25 mouse cellular contexts compared by ENCODE assay signal in genomic region chr7:70290277-70290676, GRCm38 (mm10).
DNase-seq lines count a peak whose midpoint lies in the region; ATAC-seq and TF ChIP-seq lines count a peak whose summit lies in the region.
"Had no signal": no experiment of that assay in that cellular context is flagged by ENCODE, and none has a peak within 500 bp of the region (broad histone marks: within the 10 kb centered on the region; RNA-seq: fewer than 3 reads in every experiment).

No protein-coding gene starts in this region.

- H3K9me3 ChIP-seq in hindbrain, postnatal 0 days (ENCODE audit: low read length): no peaks in the 10 kb centered on the region
- peaks cover 3% of the 10 kb centered on the region; the same call in 1 of the 2 replicates for H3K9me3 ChIP-seq in hindbrain, embryonic 10.5 days
- H3K9me3 ChIP-seq in midbrain, embryonic 11.5 days (ENCODE audit: control insufficient read depth, low read length): no peaks in the 10 kb centered on the region; the same call in 1 of the 2 replicates
- no peaks in the 10 kb centered on the region for H3K9me3 ChIP-seq in midbrain, embryonic 14.5 days (ENCODE audit: control insufficient read depth, low read length)
- H3K9me3 ChIP-seq: embryonic facial prominence, embryonic 10.5 days; embryonic facial prominence, embryonic 12.5 days; forebrain, embryonic 13.5 days had no signal

- H3K36me3 ChIP-seq in hindbrain, postnatal 0 days (ENCODE audit: insufficient read depth, low read length): no peaks in the 10 kb centered on the region
- H3K36me3 ChIP-seq in hindbrain, embryonic 10.5 days: no peaks in the 10 kb centered on the region
- H3K36me3 ChIP-seq in midbrain, embryonic 11.5 days (ENCODE audit: control insufficient read depth, insufficient read depth, low read length): no peaks in the 10 kb centered on the region
- H3K36me3 ChIP-seq in midbrain, embryonic 14.5 days (ENCODE audit: control insufficient read depth, insufficient read depth, low read length): no peaks in the 10 kb centered on the region
- H3K36me3 ChIP-seq: embryonic facial prominence, embryonic 10.5 days; embryonic facial prominence, embryonic 12.5 days; G1E had no signal

- no peak for TF ChIP-seq CTCF in hindbrain, postnatal 0 days (IDR thresholded peaks at IDR 0.05; ENCODE audit: low read depth)

- ATAC-seq in hindbrain, postnatal 0 days: no peak
- no peak for ATAC-seq in midbrain, embryonic 11.5 days (ENCODE audit: low FRiP score)
- no peak for ATAC-seq in midbrain, embryonic 14.5 days (ENCODE audit: low FRiP score, low TSS enrichment)
- ATAC-seq: activated CD4-positive, CD25-positive, alpha-beta regulatory T cell, adult 4 months; CD4-positive, CD25-positive, alpha-beta regulatory T cell, adult 4 months; forebrain, embryonic 13.5 days; Patski had no signal

- 43% methylated on average over 6 of the region's 6 CpGs for WGBS in hindbrain, postnatal 0 days
- WGBS in hindbrain, embryonic 10.5 days: 54% methylated on average over 6 of the region's 6 CpGs
- 20% methylated on average over 6 of the region's 6 CpGs for WGBS in midbrain, embryonic 11.5 days
- WGBS in midbrain, embryonic 14.5 days: 16% methylated on average over 6 of the region's 6 CpGs

- H3K4me3 ChIP-seq in hindbrain, postnatal 0 days (ENCODE audit: low read length): no peak overlapping the region
- H3K4me3 ChIP-seq in hindbrain, embryonic 10.5 days: no peak overlapping the region
- H3K4me3 ChIP-seq in midbrain, embryonic 11.5 days (ENCODE audit: low read depth, low read length): no peak overlapping the region
- H3K4me3 ChIP-seq in midbrain, embryonic 14.5 days (replicated peaks; ENCODE audit: low read depth, low read length): no peak overlapping the region
- H3K4me3 ChIP-seq: embryonic facial prominence, embryonic 10.5 days; embryonic facial prominence, embryonic 12.5 days; forebrain, embryonic 13.5 days had no signal

- peaks cover 28% of the 10 kb centered on the region for H3K27me3 ChIP-seq in hindbrain, postnatal 0 days (ENCODE audit: insufficient read depth, low read length)
- peaks cover 68% of the 10 kb centered on the region for H3K27me3 ChIP-seq in hindbrain, embryonic 10.5 days (ENCODE audit: insufficient read depth, poor library complexity, severe bottlenecking)
- peaks cover 54% of the 10 kb centered on the region for H3K27me3 ChIP-seq in midbrain, embryonic 11.5 days (ENCODE audit: control insufficient read depth, insufficient read depth, low read length)
- H3K27me3 ChIP-seq in midbrain, embryonic 14.5 days (ENCODE audit: control insufficient read depth, insufficient read depth, low read length): peaks cover 68% of the 10 kb centered on the region
- H3K27me3 ChIP-seq: CH12.LX, Patski had no signal

- H3K4me1 ChIP-seq in hindbrain, postnatal 0 days (ENCODE audit: insufficient read depth, low read length): no peaks in the 10 kb centered on the region
- peaks cover 27% of the 10 kb centered on the region for H3K4me1 ChIP-seq in hindbrain, embryonic 10.5 days (replicated peaks)
- peaks cover 10% of the 10 kb centered on the region for H3K4me1 ChIP-seq in midbrain, embryonic 11.5 days (ENCODE audit: control insufficient read depth, insufficient read depth, low read length)
- 0 out of 2 replicates have a peak, but pooled peaks cover 5% of the 10 kb centered on the region for H3K4me1 ChIP-seq in midbrain, embryonic 14.5 days (ENCODE audit: control insufficient read depth, insufficient read depth, low read length)

- H3K27ac ChIP-seq in hindbrain, postnatal 0 days: no peak overlapping the region
- no peak overlapping the region for H3K27ac ChIP-seq in hindbrain, embryonic 10.5 days
- H3K27ac ChIP-seq in midbrain, embryonic 11.5 days (ENCODE audit: low read depth, low read length): no peak overlapping the region
- no peak overlapping the region for H3K27ac ChIP-seq in midbrain, embryonic 14.5 days (replicated peaks; ENCODE audit: low read depth, low read length)
- H3K27ac ChIP-seq: embryonic facial prominence, embryonic 10.5 days; embryonic facial prominence, embryonic 12.5 days; forebrain, embryonic 13.5 days had no signal

- no peak overlapping the region for H3K4me2 ChIP-seq in hindbrain, postnatal 0 days (ENCODE audit: low read depth, low read length)
- H3K4me2 ChIP-seq in midbrain, embryonic 11.5 days: no peak overlapping the region
- no peak overlapping the region for H3K4me2 ChIP-seq in midbrain, embryonic 14.5 days (ENCODE audit: low read length)
- H3K4me2 ChIP-seq: embryonic facial prominence, embryonic 12.5 days; forebrain, embryonic 13.5 days had no signal

- DNase-seq in heart, adult 11 months: peak; percentile 54
- DNase-seq in heart, adult 8-10 months (ENCODE audit: low spot score): no peak
- peak; percentile 23 for DNase-seq in hindbrain, postnatal 0 days (ENCODE audit: low spot score)
- DNase-seq in hindbrain, embryonic 10.5 days (ENCODE audit: low spot score): no peak
- peak; percentile 89 for DNase-seq in midbrain, embryonic 11.5 days (ENCODE audit: low spot score, missing footprints)
- DNase-seq in midbrain, embryonic 14.5 days: no peak
- DNase-seq in retina, embryonic 14.5 days (ENCODE audit: low spot score): peak; percentile 49
- DNase-seq in retina, postnatal 1 day: no peak
- DNase-seq: adrenal gland, adult 8-10 months; adrenal gland, postnatal 14 days; adrenal gland, postnatal 36 days; B cell, adult 2 months; cerebellum, adult 11-12 months; cerebellum, adult 2 months; cerebellum, adult 9-10 months; cerebellum, postnatal 10 days; cerebellum, postnatal 25 days had no signal

- H3K9ac ChIP-seq in hindbrain, postnatal 0 days (replicated peaks; ENCODE audit: low read length): no peak overlapping the region
- no peak overlapping the region for H3K9ac ChIP-seq in midbrain, embryonic 11.5 days (ENCODE audit: low read length)
- no peak overlapping the region for H3K9ac ChIP-seq in midbrain, embryonic 14.5 days (replicated peaks; ENCODE audit: low read length)
- H3K9ac ChIP-seq: embryonic facial prominence, embryonic 12.5 days; forebrain, embryonic 13.5 days had no signal

Comparison
In these comparisons a context has a peak if more than half of its experiments do, and no peak if none do; other contexts are left out.
1. DNase-seq: peak in heart, adult 11 months (single experiment), hindbrain, postnatal 0 days (single experiment), midbrain, embryonic 11.5 days (single experiment) and retina, embryonic 14.5 days (single experiment); none in heart, adult 8-10 months (single experiment), hindbrain, embryonic 10.5 days (single experiment), midbrain, embryonic 14.5 days (single experiment) and retina, postnatal 1 day (single experiment).